Mouse (Mus musculus): Measurements from ENCODE around the gene Chrne.

DNA sequence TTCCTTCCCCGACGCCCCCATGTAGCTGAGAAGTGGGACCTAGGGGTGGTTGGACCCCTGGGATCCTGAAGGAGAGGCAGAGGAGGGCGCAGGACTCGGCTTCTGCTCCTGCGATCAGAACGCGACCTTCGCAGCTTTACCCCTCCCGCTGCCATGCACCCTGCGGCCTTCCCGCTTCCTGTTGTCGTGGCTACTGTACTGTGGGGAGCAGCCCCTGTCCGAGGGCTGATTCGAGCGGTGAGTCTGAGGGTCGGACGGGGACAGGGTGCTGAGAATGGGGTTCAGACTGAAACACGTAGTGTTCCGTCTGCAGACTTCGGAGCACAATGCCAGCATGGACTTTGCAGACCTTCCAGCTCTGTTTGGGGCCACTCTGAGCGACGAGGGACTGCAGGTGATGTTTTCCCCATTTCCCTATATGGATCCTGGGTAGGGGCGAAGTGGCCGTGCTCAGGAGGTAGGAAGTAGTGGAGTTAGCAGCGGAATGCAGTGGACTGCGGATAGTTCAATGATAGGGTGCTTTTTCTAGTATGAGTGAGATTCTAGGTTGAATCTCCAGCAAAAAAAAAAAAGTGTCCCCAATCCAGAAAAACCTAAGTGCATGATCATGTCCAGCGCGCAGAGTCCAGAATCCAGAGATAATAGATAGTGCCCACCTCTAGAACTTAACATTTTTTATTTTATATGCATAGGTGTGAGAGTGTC is 28.9 kb upstream of the Chrne start:
- TF ChIP-seq CTCF (IDR thresholded peaks at IDR 0.05; ENCODE audit: borderline replicate concordance, control insufficient read depth, extremely low read depth, insufficient read depth, low read length, poor library complexity) (no peak), POLR2A (IDR thresholded peaks at IDR 0.05; ENCODE audit: control insufficient read depth, extremely low read depth, insufficient read depth, low read length, poor library complexity) (no peak; the same call in 1 of the 2 replicates)
